Mouse (Mus musculus) cortical plate, adult 2 months (tissue): ENCODE measurements around the gene Gde1. TPM values are rescaled to one million over a fixed set of nuclear protein-coding genes. Genes with fewer than 3 reads are reported as not detected.

Source experiments
- H3K27ac ChIP-seq: fragments of 200-500 bp; 2 replicates; pipeline ENCODE4 v1.5.1; 2012; ENCODE audit warnings: low read length, control low read depth, inconsistent platforms; ENCODE audit not compliant: insufficient read depth
- H3K4me1 ChIP-seq: fragments of 200-500 bp; 2 replicates; pipeline ENCODE4 v1.6.1; 2011; ENCODE audit warnings: low read length; ENCODE audit not compliant: control insufficient read depth, insufficient read depth
- H3K4me3 ChIP-seq: fragments of 200-500 bp; 2 replicates; pipeline ENCODE4 v1.5.1; 2011; ENCODE audit warnings: mild to moderate bottlenecking, low read length, control low read depth; ENCODE audit not compliant: insufficient read depth
- CTCF ChIP-seq: fragments of 200-500 bp; IDR thresholded peaks from 2 replicates; pipeline ENCODE4 v1.5.1; 2011; ENCODE audit warnings: mild to moderate bottlenecking, control low read depth, low read length; ENCODE audit not compliant: insufficient read depth; ENCODE audit errors: extremely low read depth
- POLR2A ChIP-seq: fragments of 200-500 bp; IDR thresholded peaks from 2 replicates; pipeline ENCODE4 v1.6.1; 2011; ENCODE audit warnings: mild to moderate bottlenecking, low read length, control low read depth; ENCODE audit not compliant: insufficient read depth; ENCODE audit errors: extremely low read depth
- polyA plus RNA-seq: library from polyadenylated mRNA; depleted of rRNA; stranded (reverse); fragments of >200 nt; gene quantifications from 2 replicates; pipeline ENCODE4 v1.2.3, GENCODE M21; 2012; rRNA removed

The Gde1 gene
- polyA plus RNA-seq, 1 experiment = 416 TPM

DNA sequence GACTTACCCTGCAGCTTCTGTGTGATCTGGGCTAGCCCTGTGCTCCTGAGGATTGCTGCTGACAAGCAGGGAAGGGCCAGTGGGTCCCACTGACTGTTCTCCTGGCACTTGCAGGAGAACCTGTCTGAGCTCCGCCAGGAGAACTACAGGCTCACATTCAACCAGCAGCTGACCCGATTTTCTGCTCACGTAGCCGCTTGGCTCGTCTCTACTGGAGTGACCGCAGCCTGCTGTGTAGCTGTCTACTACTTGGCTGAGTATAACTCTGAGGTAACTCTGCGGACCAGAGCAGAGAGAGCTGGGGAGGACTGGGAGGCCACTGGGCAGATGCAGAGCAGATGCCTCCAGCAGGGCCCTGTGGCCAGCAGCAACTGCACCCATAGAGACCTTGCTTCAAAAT lies 56.2 kb downstream of the Gde1 start:
- Histone ChIP-seq H3K4me3 (no peak overlapping the region), H3K27ac (no peak overlapping the region), H3K4me1 (no peaks in the 10 kb centered on the region)
- no peak for TF ChIP-seq CTCF
- no peak for TF ChIP-seq POLR2A

DNA sequence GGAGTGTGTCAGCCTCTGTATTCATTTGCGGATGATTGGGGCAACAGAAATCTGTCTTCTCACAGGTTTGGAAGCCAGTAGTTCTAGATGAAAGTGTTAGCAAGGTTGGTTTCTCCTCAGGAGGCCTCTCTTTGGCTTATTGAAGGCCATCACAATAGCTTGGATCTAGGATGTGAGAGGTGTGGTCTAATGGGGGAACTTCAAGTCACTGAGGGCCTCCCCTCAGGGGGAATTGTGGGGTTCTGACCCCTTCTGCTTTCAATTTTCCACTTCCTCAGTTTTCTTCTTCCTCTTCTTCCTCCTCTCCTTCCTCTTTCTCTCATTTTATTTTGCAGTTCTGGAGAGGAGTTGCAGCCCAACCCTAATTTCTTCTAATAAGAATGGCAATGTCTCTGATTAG lies 59.3 kb downstream of the Gde1 start:
- no peak overlapping the region for H3K27ac ChIP-seq
- H3K4me3 ChIP-seq = no peak overlapping the region
- H3K4me1 ChIP-seq = no peaks in the 10 kb centered on the region
- TF ChIP-seq CTCF = no peak
- no peak for TF ChIP-seq POLR2A

Other genes with a start within 250 kb of the Gde1 start
- gene Itpripl2, start 213.8 kb downstream of the Gde1 start, polyA plus RNA-seq = 2.6 and 2.7 TPM in 2 replicates
- 54.5 and 55.7 TPM in 2 replicates for gene Coq7, start 172.4 kb downstream of the Gde1 start, polyA plus RNA-seq
- gene Tmc7, start 121.0 kb downstream of the Gde1 start, polyA plus RNA-seq = 12.9 and 14.1 TPM in 2 replicates
- gene Tmc5, start 108.5 kb downstream of the Gde1 start, polyA plus RNA-seq = 0.15 and 0.19 TPM in 2 replicates
- 54.9 and 56.4 TPM in 2 replicates for gene Ccp110, start 6.8 kb upstream of the Gde1 start, polyA plus RNA-seq
- 55.8 and 57.4 TPM in 2 replicates for gene Vps35l, start 34.4 kb upstream of the Gde1 start, polyA plus RNA-seq
- 6.6 and 8.0 TPM in 2 replicates for gene Iqck, start 150.0 kb upstream of the Gde1 start, polyA plus RNA-seq
- gene Knop1, start 150.5 kb upstream of the Gde1 start, polyA plus RNA-seq = 12.0 TPM in 2 replicates